Mouse (Mus musculus): Measurements from ENCODE around the gene Vsx1. TPM values are rescaled to one million over a fixed set of nuclear protein-coding genes. Genes with fewer than 3 reads are reported as not detected.

The Vsx1 gene
- polyA plus RNA-seq, 1 experiment from 2014 or later: not detected

Other genes starting within 250 kb of the Vsx1 start
- 9.3 and 10.6 TPM in 2 replicates for gene Zfp442, start 237.9 kb downstream of the Vsx1 start, polyA plus RNA-seq (2014; fragmentation: Nextera tagmentation; extraction: Ambion mirVana)
- 0.25 TPM in 1 of 2 replicates, not detected in the other for gene Zfp345, start 204.3 kb downstream of the Vsx1 start, polyA plus RNA-seq (2014; fragmentation: Nextera tagmentation; extraction: Ambion mirVana)
- 0.26 and 0.53 TPM in 2 replicates for gene Cst7, start 118.9 kb downstream of the Vsx1 start, polyA plus RNA-seq (2014; fragmentation: Nextera tagmentation; extraction: Ambion mirVana)
- gene Apmap, start 80.8 kb downstream of the Vsx1 start, polyA plus RNA-seq (2014; fragmentation: Nextera tagmentation; extraction: Ambion mirVana): 37.5 and 40.2 TPM in 2 replicates
- 28.7 and 29.1 TPM in 2 replicates for gene Acss1, start 20.9 kb downstream of the Vsx1 start, polyA plus RNA-seq (2014; fragmentation: Nextera tagmentation; extraction: Ambion mirVana)
- 27.0 and 29.6 TPM in 2 replicates for gene Entpd6, start 59.7 kb upstream of the Vsx1 start, polyA plus RNA-seq (2014; fragmentation: Nextera tagmentation; extraction: Ambion mirVana)
- 61.6 and 70.3 TPM in 2 replicates for gene Pygb, start 97.4 kb upstream of the Vsx1 start, polyA plus RNA-seq (2014; fragmentation: Nextera tagmentation; extraction: Ambion mirVana)
- 59.5 and 63.0 TPM in 2 replicates for gene Abhd12, start 215.4 kb upstream of the Vsx1 start, polyA plus RNA-seq (2014; fragmentation: Nextera tagmentation; extraction: Ambion mirVana)
- gene Gins1, start 216.0 kb upstream of the Vsx1 start, polyA plus RNA-seq (2014; fragmentation: Nextera tagmentation; extraction: Ambion mirVana): 43.5 and 44.8 TPM in 2 replicates